Mouse (Mus musculus) liver, embryonic 16.5 days (tissue): ENCODE measurements around the gene Serpine1. TPM values are rescaled to one million over a fixed set of nuclear protein-coding genes. Genes with fewer than 3 reads are reported as not detected.

ENCODE experiments used
- ATAC-seq: fragments of 200-750 bp; cut with Nextera tagmentation; 2 replicates; pipeline ENCODE4 v1.8.0; 2017; ENCODE audit warnings: low read depth, mild to moderate bottlenecking, moderate number of reproducible peaks, moderate library complexity
- H3K27ac ChIP-seq: fragments of 300-500 bp; sonication (generic); 2 replicates; pipeline ENCODE4 v1.5.1; 2014; ENCODE audit warnings: mild to moderate bottlenecking, low read length
- H3K27me3 ChIP-seq: fragments of 300-500 bp; sonication (generic); 2 replicates; pipeline ENCODE4 v1.6.1; 2014; ENCODE audit warnings: low read depth, low read length, mixed read lengths; ENCODE audit not compliant: control insufficient read depth, insufficient read depth
- H3K36me3 ChIP-seq: fragments of 300-500 bp; sonication (generic); 2 replicates; pipeline ENCODE4 v1.6.1; 2014; ENCODE audit warnings: mild to moderate bottlenecking; ENCODE audit not compliant: control insufficient read depth, insufficient read depth
- H3K4me1 ChIP-seq: fragments of 300-500 bp; sonication (generic); 2 replicates; pipeline ENCODE4 v1.6.1; 2014; ENCODE audit warnings: low read depth, low read length, mixed read lengths; ENCODE audit not compliant: control insufficient read depth
- H3K4me2 ChIP-seq: fragments of 300-500 bp; sonication (generic); 2 replicates; pipeline ENCODE4 v1.6.1; 2014; ENCODE audit warnings: low read depth, low read length, mixed read lengths
- H3K4me3 ChIP-seq: fragments of 300-500 bp; sonication (generic); 2 replicates; pipeline ENCODE4 v1.5.1; 2014; ENCODE audit warnings: low read depth, mild to moderate bottlenecking, low read length
- H3K9ac ChIP-seq: fragments of 300-500 bp; sonication (generic); 2 replicates; pipeline ENCODE4 v1.6.1; 2014; ENCODE audit warnings: low read depth, low read length
- H3K9me3 ChIP-seq: fragments of 300-500 bp; sonication (generic); replicated peaks from 2 replicates; pipeline ENCODE4 v1.6.1; 2016; ENCODE audit warnings: low read length; ENCODE audit not compliant: control insufficient read depth
- WGBS: fragments of 180-500 bp; shearing (Covaris S2); extraction: QIAGEN DNeasy Blood & Tissue Kit; methylation state at CpG from one replicate; pipeline ENCODE4 v1.1.7; 2014; ENCODE audit not compliant: insufficient replicate concordance; 5-methylcytosine and 5-hydroxymethylcytosine counted together
- polyA plus RNA-seq: library from polyadenylated mRNA; unstranded; fragments of >200 nt; fragmentation: Nextera tagmentation; extraction: Ambion mirVana; gene quantifications from 2 replicates; pipeline ENCODE4 v1.2.1, GENCODE M21; 2015

The Serpine1 gene
- polyA plus RNA-seq, 1 experiment from 2014 or later = 0.34 TPM

GRCm38 (mm10) chr5:137041442-137041841, 30.6 kb downstream of the Serpine1 start:
- ATAC-seq = no peak
- Histone ChIP-seq H3K27ac (no peak overlapping the region), H3K4me2 (no peak overlapping the region), H3K4me3 (no peak overlapping the region), H3K27me3 (no peaks in the 10 kb centered on the region), H3K9me3 (no peaks in the 10 kb centered on the region), H3K4me1 (peaks cover 15% of the 10 kb centered on the region), H3K36me3 (peaks cover 14% of the 10 kb centered on the region), H3K9ac (no peak overlapping the region)
- WGBS = 76% methylated on average over 10 of the region's 10 CpGs

GRCm38 (mm10) chr5:137039453-137039852, 32.6 kb downstream of the Serpine1 start:
- no peak overlapping the region for H3K4me3 ChIP-seq
- H3K36me3 ChIP-seq = peaks cover 14% of the 10 kb centered on the region
- no peak overlapping the region for H3K27ac ChIP-seq
- no peaks in the 10 kb centered on the region for H3K9me3 ChIP-seq
- 87% methylated on average over 10 of the region's 10 CpGs for WGBS
- ATAC-seq = no peak
- H3K4me2 ChIP-seq = no peak overlapping the region
- H3K9ac ChIP-seq = no peak overlapping the region
- no peaks in the 10 kb centered on the region for H3K27me3 ChIP-seq
- no peaks in the 10 kb centered on the region for H3K4me1 ChIP-seq

GRCm38 (mm10) chr5:137036211-137036610, 35.9 kb downstream of the Serpine1 start:
- H3K36me3 ChIP-seq = peaks cover 9% of the 10 kb centered on the region
- peaks cover 22% of the 10 kb centered on the region for H3K4me1 ChIP-seq
- H3K9me3 ChIP-seq = no peaks in the 10 kb centered on the region
- H3K4me2 ChIP-seq = no peak overlapping the region
- 83% methylated on average over 13 of the region's 13 CpGs for WGBS
- no peak overlapping the region for H3K27ac ChIP-seq
- ATAC-seq = no peak
- H3K4me3 ChIP-seq = no peak overlapping the region
- H3K27me3 ChIP-seq = peaks cover 14% of the 10 kb centered on the region
- H3K9ac ChIP-seq = no peak overlapping the region

GRCm38 (mm10) chr5:137032641-137033074, 39.4 kb downstream of the Serpine1 start:
- Histone ChIP-seq H3K27me3 (peaks cover 50% of the 10 kb centered on the region), H3K36me3 (no peaks in the 10 kb centered on the region), H3K4me1 (peaks cover 35% of the 10 kb centered on the region), H3K27ac (0 out of 2 replicates have a peak overlapping the region, but pooled peaks have one; percentile 27), H3K9ac (peak overlapping the region; percentile 58), H3K4me2 (peak overlapping the region; percentile 89), H3K9me3 (no peaks in the 10 kb centered on the region), H3K4me3 (peak overlapping the region; percentile 59)
- WGBS = under 1% methylated on average over 43 of the region's 49 CpGs
- ATAC-seq = peak; percentile 92

GRCm38 (mm10) chr5:137032033-137032421, 40.0 kb downstream of the Serpine1 start:
- ATAC-seq = no peak
- Histone ChIP-seq H3K9me3 (no peaks in the 10 kb centered on the region), H3K36me3 (no peaks in the 10 kb centered on the region), H3K27ac (no peak overlapping the region), H3K9ac (no peak overlapping the region), H3K27me3 (peaks cover 54% of the 10 kb centered on the region), H3K4me2 (peak overlapping the region; percentile 89), H3K4me1 (peaks cover 35% of the 10 kb centered on the region), H3K4me3 (peak overlapping the region; percentile 59)
- WGBS = under 1% methylated on average over 33 of the region's 33 CpGs

GRCm38 (mm10) chr5:137031076-137032032, 40.7 kb downstream of the Serpine1 start:
- Histone ChIP-seq H3K4me1 (peaks cover 35% of the 10 kb centered on the region), H3K27me3 (peaks cover 61% of the 10 kb centered on the region)
- 2% methylated on average over 78 of the region's 78 CpGs for WGBS

GRCm38 (mm10) chr5:137030416-137030810, 41.7 kb downstream of the Serpine1 start:
- H3K9ac ChIP-seq = no peak overlapping the region
- H3K9me3 ChIP-seq = no peaks in the 10 kb centered on the region
- H3K4me1 ChIP-seq = peaks cover 35% of the 10 kb centered on the region
- WGBS = 12% methylated on average over 22 of the region's 22 CpGs
- no peaks in the 10 kb centered on the region for H3K36me3 ChIP-seq
- 0 out of 2 replicates have a peak overlapping the region, but pooled peaks have one; percentile 47 for H3K4me2 ChIP-seq
- ATAC-seq = no peak
- no peak overlapping the region for H3K27ac ChIP-seq
- H3K27me3 ChIP-seq = peaks cover 71% of the 10 kb centered on the region
- no peak overlapping the region for H3K4me3 ChIP-seq

More at GRCm38 (mm10) chr5:137031076-137032032, 40.7 kb downstream of the Serpine1 start:
- Histone ChIP-seq H3K4me3 (peak overlapping the region; percentile 59), H3K27ac (no peak overlapping the region), H3K9ac (no peak overlapping the region), H3K36me3 (no peaks in the 10 kb centered on the region), H3K4me2 (peak overlapping the region; percentile 89), H3K9me3 (no peaks in the 10 kb centered on the region)
- no peak for ATAC-seq

- Histone ChIP-seq H3K4me1 (peaks cover 35% of the 10 kb centered on the region), H3K9ac (no peak overlapping the region), H3K9me3 (no peaks in the 10 kb centered on the region), H3K27ac (no peak overlapping the region), H3K4me2 (peak overlapping the region; percentile 47), H3K27me3 (peaks cover 76% of the 10 kb centered on the region), H3K4me3 (peak overlapping the region; percentile 27), H3K36me3 (no peaks in the 10 kb centered on the region)
- peak; percentile 66 for ATAC-seq
- under 1% methylated on average over 52 of the region's 52 CpGs for WGBS
Measured at GRCm38 (mm10) chr5:137029643-137030415, 42.2 kb downstream of the Serpine1 start.
